Mouse (Mus musculus) lung, embryonic 14.5 days (tissue): Measurements from ENCODE around the gene Spcs2. TPM values are rescaled to one million over a fixed set of nuclear protein-coding genes. Genes with fewer than 3 reads are reported as not detected.

Source experiments
- ATAC-seq: fragments of 200-750 bp; cut with Nextera tagmentation; 2 replicates; pipeline ENCODE4 v1.8.0; 2017; ENCODE audit warnings: mild to moderate bottlenecking, moderate TSS enrichment, moderate library complexity; ENCODE audit not compliant: insufficient read depth
- DNase-seq: peaks from one replicate; pipeline ENCODE4 v3.0.0-alpha.2; 2015
- H3K27ac ChIP-seq: fragments of 300-500 bp; sonication (generic); 2 replicates; pipeline ENCODE4 v1.5.1; 2014; ENCODE audit warnings: low read depth, mild to moderate bottlenecking, moderate library complexity
- H3K27me3 ChIP-seq: fragments of 300-500 bp; sonication (generic); 2 replicates; pipeline ENCODE4 v1.6.1; 2014; ENCODE audit warnings: low read length, control low read depth; ENCODE audit not compliant: insufficient read depth
- H3K36me3 ChIP-seq: fragments of 300-500 bp; sonication (generic); 2 replicates; pipeline ENCODE4 v1.6.1; 2014; ENCODE audit warnings: control low read depth; ENCODE audit not compliant: insufficient read depth
- H3K4me1 ChIP-seq: fragments of 300-500 bp; sonication (generic); 2 replicates; pipeline ENCODE4 v1.6.1; 2014; ENCODE audit warnings: antibody characterized with exemption, control low read depth; ENCODE audit not compliant: insufficient read depth
- H3K4me2 ChIP-seq: fragments of 300-500 bp; sonication (generic); 2 replicates; pipeline ENCODE4 v1.6.1; 2014; ENCODE audit warnings: mild to moderate bottlenecking
- H3K4me3 ChIP-seq: fragments of 300-500 bp; sonication (generic); 2 replicates; pipeline ENCODE4 v1.5.1; 2014; ENCODE audit warnings: low read depth, low read length
- H3K9ac ChIP-seq: fragments of 300-500 bp; sonication (generic); 2 replicates; pipeline ENCODE4 v1.6.1; 2014
- H3K9me3 ChIP-seq: fragments of 300-500 bp; sonication (generic); 2 replicates; pipeline ENCODE4 v1.6.1; 2016; ENCODE audit warnings: low read depth, low read length, control low read depth
- CTCF ChIP-seq: IDR thresholded peaks from 2 replicates; pipeline ENCODE4 v1.5.1; 2016; ENCODE audit warnings: antibody characterized with exemption, low read depth
- WGBS: fragments of 180-500 bp; shearing (Covaris S2); extraction: QIAGEN DNeasy Blood & Tissue Kit; methylation state at CpG from one replicate; pipeline ENCODE4 v1.1.7; 2014; 5-methylcytosine and 5-hydroxymethylcytosine counted together
- polyA plus RNA-seq: library from polyadenylated mRNA; unstranded; fragments of >200 nt; fragmentation: Nextera tagmentation; extraction: Ambion mirVana; gene quantifications from 2 replicates; pipeline ENCODE4 v1.2.1, GENCODE M21; 2014

The Spcs2 gene
- polyA plus RNA-seq, 1 experiment from 2014 or later: 322 TPM

DNA sequence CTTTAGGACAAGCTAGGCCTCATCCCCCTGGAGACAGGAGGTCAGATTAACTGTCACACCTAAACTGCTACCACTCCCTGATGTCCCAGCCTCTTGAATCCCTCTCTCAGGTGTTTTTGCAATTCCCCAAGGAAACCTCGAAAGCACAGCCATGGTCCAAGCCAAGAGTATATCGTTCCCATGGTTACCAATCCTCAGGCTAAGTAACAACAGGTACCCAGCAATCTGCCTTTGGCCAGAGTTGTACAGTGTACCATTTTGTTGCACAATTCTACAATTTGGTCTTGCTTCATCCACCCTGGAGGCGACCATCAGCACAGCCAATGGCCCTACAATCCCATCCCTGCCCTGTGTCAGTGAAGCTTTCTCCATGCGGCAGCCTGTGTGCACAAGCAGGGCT lies 33.6 kb upstream of the Spcs2 start:
- Histone ChIP-seq H3K4me1 (no peaks in the 10 kb centered on the region), H3K27ac (no peak overlapping the region), H3K4me2 (no peak overlapping the region), H3K27me3 (no peaks in the 10 kb centered on the region), H3K9ac (no peak overlapping the region), H3K36me3 (no peaks in the 10 kb centered on the region), H3K9me3 (no peaks in the 10 kb centered on the region), H3K4me3 (no peak overlapping the region)
- ATAC-seq: no peak
- DNase-seq: no peak
- TF ChIP-seq CTCF: no peak
- 71% methylated on average over 4 of the region's 4 CpGs for WGBS

DNA sequence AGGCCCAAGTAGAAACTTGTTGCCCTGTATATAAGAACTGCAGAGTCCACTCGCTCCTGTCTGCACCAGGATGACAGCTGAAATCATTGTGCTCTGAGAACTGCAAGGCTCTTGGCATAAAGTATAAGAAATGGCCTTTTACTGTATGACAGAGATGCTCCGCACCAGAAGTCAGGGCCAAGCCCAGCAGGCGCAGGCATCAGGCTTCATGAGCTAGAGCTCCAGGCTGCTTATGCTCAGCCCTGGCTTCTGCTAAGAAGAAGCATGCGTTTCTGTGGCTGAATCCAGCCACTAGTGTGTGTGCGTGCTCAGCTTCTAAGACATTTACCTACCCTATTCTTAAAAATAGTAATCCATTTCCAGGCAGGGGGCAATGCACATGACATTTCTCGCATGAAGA lies 31.2 kb upstream of the Spcs2 start:
- H3K27me3 ChIP-seq: no peaks in the 10 kb centered on the region
- no peak for TF ChIP-seq CTCF
- no peak overlapping the region for H3K27ac ChIP-seq
- DNase-seq: no peak
- H3K9ac ChIP-seq: no peak overlapping the region
- no peaks in the 10 kb centered on the region for H3K4me1 ChIP-seq
- no peak overlapping the region for H3K4me2 ChIP-seq
- H3K4me3 ChIP-seq: no peak overlapping the region
- no peaks in the 10 kb centered on the region for H3K36me3 ChIP-seq
- WGBS: 81% methylated on average over 6 of the region's 6 CpGs
- ATAC-seq: no peak
- H3K9me3 ChIP-seq: no peaks in the 10 kb centered on the region

- TF ChIP-seq CTCF: no peak
- Histone ChIP-seq H3K27me3 (no peaks in the 10 kb centered on the region), H3K9ac (no peak overlapping the region), H3K27ac (no peak overlapping the region), H3K4me1 (no peaks in the 10 kb centered on the region), H3K36me3 (no peaks in the 10 kb centered on the region), H3K4me2 (no peak overlapping the region), H3K4me3 (no peak overlapping the region), H3K9me3 (no peaks in the 10 kb centered on the region)
- 82% methylated on average over 3 of the region's 3 CpGs for WGBS
- DNase-seq: no peak
- ATAC-seq: no peak
Observed at GRCm38 (mm10) chr7:99893967-99894366, 30.7 kb upstream of the Spcs2 start.

- no peak for TF ChIP-seq CTCF
- 68% methylated on average over 2 of the region's 2 CpGs for WGBS
- no peak for ATAC-seq
- DNase-seq: no peak
- no peak overlapping the region for H3K4me2 ChIP-seq
- H3K27me3 ChIP-seq: no peaks in the 10 kb centered on the region
- H3K9ac ChIP-seq: no peak overlapping the region
- no peaks in the 10 kb centered on the region for H3K36me3 ChIP-seq
- H3K27ac ChIP-seq: no peak overlapping the region
- H3K4me3 ChIP-seq: no peak overlapping the region
- no peaks in the 10 kb centered on the region for H3K9me3 ChIP-seq
- no peaks in the 10 kb centered on the region for H3K4me1 ChIP-seq
Observed at GRCm38 (mm10) chr7:99892351-99892750, 29.1 kb upstream of the Spcs2 start.

- Histone ChIP-seq H3K4me3 (no peak overlapping the region), H3K9ac (no peak overlapping the region), H3K27ac (no peak overlapping the region), H3K27me3 (no peaks in the 10 kb centered on the region), H3K9me3 (no peaks in the 10 kb centered on the region), H3K4me1 (no peaks in the 10 kb centered on the region), H3K4me2 (no peak overlapping the region), H3K36me3 (no peaks in the 10 kb centered on the region)
- ATAC-seq (no peak), DNase-seq (peak; percentile 17)
- WGBS: 60% methylated on average over 3 of the region's 3 CpGs
- no peak for TF ChIP-seq CTCF
Observed at GRCm38 (mm10) chr7:99891471-99891870, 28.2 kb upstream of the Spcs2 start.

DNA sequence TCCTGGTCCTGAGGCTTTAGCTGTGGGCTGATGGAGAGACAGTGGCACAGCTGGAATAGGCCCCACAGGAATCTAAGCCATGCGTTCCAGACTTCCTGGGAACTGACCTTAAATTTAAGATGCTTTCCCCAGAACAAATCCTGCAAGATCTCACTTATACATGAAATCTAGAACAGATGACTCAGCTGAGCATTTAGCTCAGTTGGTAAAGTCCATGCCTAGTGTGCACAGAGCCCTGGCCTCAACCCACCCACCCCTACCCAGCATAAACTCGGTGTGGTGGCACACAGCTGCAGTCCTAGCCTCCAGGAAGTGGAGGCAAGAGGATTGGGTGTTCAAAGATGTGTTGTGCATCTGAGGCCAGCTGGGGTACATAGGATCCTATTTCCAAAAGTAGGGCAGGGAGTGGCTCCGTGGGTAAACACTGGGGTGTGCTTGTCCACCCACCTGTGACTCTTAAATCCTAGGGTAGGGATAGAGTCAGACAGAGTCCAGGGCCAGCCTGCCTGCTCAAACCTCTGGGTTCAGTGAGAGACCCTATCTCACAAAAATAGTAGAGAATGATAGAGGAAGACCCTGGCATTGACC lies 27.0 kb upstream of the Spcs2 start:
- no peak overlapping the region for H3K4me3 ChIP-seq
- no peak overlapping the region for H3K27ac ChIP-seq
- no peaks in the 10 kb centered on the region for H3K36me3 ChIP-seq
- no peak overlapping the region for H3K4me2 ChIP-seq
- H3K27me3 ChIP-seq: no peaks in the 10 kb centered on the region
- TF ChIP-seq CTCF: no peak
- H3K4me1 ChIP-seq: no peaks in the 10 kb centered on the region
- no peak for ATAC-seq
- no peak for DNase-seq
- H3K9me3 ChIP-seq: no peaks in the 10 kb centered on the region
- H3K9ac ChIP-seq: no peak overlapping the region
- 56% methylated on average over 3 of the region's 3 CpGs for WGBS

- TF ChIP-seq CTCF: peak; percentile 32
- Histone ChIP-seq H3K4me3 (no peak overlapping the region), H3K27me3 (no peaks in the 10 kb centered on the region), H3K27ac (no peak overlapping the region), H3K36me3 (no peaks in the 10 kb centered on the region), H3K9ac (no peak overlapping the region), H3K9me3 (no peaks in the 10 kb centered on the region), H3K4me2 (no peak overlapping the region), H3K4me1 (no peaks in the 10 kb centered on the region)
- ATAC-seq: 0 out of 2 replicates have a peak, but pooled peaks have one; percentile 14
- WGBS: 28% methylated on average over 10 of the region's 10 CpGs
- DNase-seq: peak; percentile 71
Observed at GRCm38 (mm10) chr7:99889175-99889880, 26.1 kb upstream of the Spcs2 start.
